Mouse (Mus musculus): ENCODE measurements at regions not wholly inside any gene's neighbourhood (a gene's known extent, or its start where the extent isn't known, plus 50 kb on each side); places are given as distances from the start of the nearest gene placed in this dataset.

- Histone ChIP-seq H3K9ac (replicated peaks; ENCODE audit: low read depth, low read length) (no peak overlapping the region), H3K9me3 (ENCODE audit: control insufficient read depth, low read length) (no peaks in the 10 kb centered on the region), H3K4me3 (ENCODE audit: low read depth, low read length) (no peak overlapping the region), H3K4me2 (ENCODE audit: low read depth, low read length) (no peak overlapping the region), H3K27ac (ENCODE audit: low read depth, low read length) (no peak overlapping the region), H3K36me3 (ENCODE audit: control insufficient read depth, insufficient read depth, low read length) (no peaks in the 10 kb centered on the region), H3K4me1 (ENCODE audit: control insufficient read depth, insufficient read depth, low read length) (no peaks in the 10 kb centered on the region), H3K27me3 (ENCODE audit: control insufficient read depth, insufficient read depth, low read length) (no peaks in the 10 kb centered on the region)
- 89% methylated on average over 1 of the region's 1 CpGs for WGBS
- ATAC-seq (ENCODE audit: low read depth), result no peak
Measured at GRCm38 (mm10) chr3:23127134-23127533, 1050.7 kb downstream of the Tbl1xr1 start.

GRCm38 (mm10) chr3:23135551-23135950, 1059.1 kb downstream of the Tbl1xr1 start:
- H3K4me1 ChIP-seq (ENCODE audit: control insufficient read depth, insufficient read depth, low read length), result no peaks in the 10 kb centered on the region
- no peak overlapping the region for H3K4me3 ChIP-seq (ENCODE audit: low read depth, low read length)
- 67% methylated on average over 1 of the region's 1 CpGs for WGBS
- H3K27ac ChIP-seq (ENCODE audit: low read depth, low read length), result no peak overlapping the region
- no peaks in the 10 kb centered on the region for H3K9me3 ChIP-seq (ENCODE audit: control insufficient read depth, low read length)
- H3K36me3 ChIP-seq (ENCODE audit: control insufficient read depth, insufficient read depth, low read length), result no peaks in the 10 kb centered on the region
- H3K27me3 ChIP-seq (ENCODE audit: control insufficient read depth, insufficient read depth, low read length), result no peaks in the 10 kb centered on the region
- no peak for ATAC-seq (ENCODE audit: low read depth)
- H3K4me2 ChIP-seq (ENCODE audit: low read depth, low read length), result no peak overlapping the region
- H3K9ac ChIP-seq (replicated peaks; ENCODE audit: low read depth, low read length), result no peak overlapping the region

GRCm38 (mm10) chr3:23138932-23139331, 1062.5 kb downstream of the Tbl1xr1 start:
- no peaks in the 10 kb centered on the region for H3K36me3 ChIP-seq (ENCODE audit: control insufficient read depth, insufficient read depth, low read length)
- no peaks in the 10 kb centered on the region for H3K4me1 ChIP-seq (ENCODE audit: control insufficient read depth, insufficient read depth, low read length)
- H3K27ac ChIP-seq (ENCODE audit: low read depth, low read length), result no peak overlapping the region
- no peaks in the 10 kb centered on the region for H3K9me3 ChIP-seq (ENCODE audit: control insufficient read depth, low read length)
- no peak overlapping the region for H3K4me2 ChIP-seq (ENCODE audit: low read depth, low read length)
- no peak overlapping the region for H3K4me3 ChIP-seq (ENCODE audit: low read depth, low read length)
- no peaks in the 10 kb centered on the region for H3K27me3 ChIP-seq (ENCODE audit: control insufficient read depth, insufficient read depth, low read length)
- ATAC-seq (ENCODE audit: low read depth), result no peak
- no peak overlapping the region for H3K9ac ChIP-seq (replicated peaks; ENCODE audit: low read depth, low read length)

GRCm38 (mm10) chr3:23164828-23165450, 1088.5 kb downstream of the Tbl1xr1 start:
- Histone ChIP-seq H3K27ac (ENCODE audit: low read depth, low read length) (no peak overlapping the region), H3K4me2 (ENCODE audit: low read depth, low read length) (no peak overlapping the region), H3K36me3 (ENCODE audit: control insufficient read depth, insufficient read depth, low read length) (no peaks in the 10 kb centered on the region), H3K9ac (replicated peaks; ENCODE audit: low read depth, low read length) (no peak overlapping the region), H3K9me3 (ENCODE audit: control insufficient read depth, low read length) (no peaks in the 10 kb centered on the region), H3K4me1 (ENCODE audit: control insufficient read depth, insufficient read depth, low read length) (no peaks in the 10 kb centered on the region), H3K4me3 (ENCODE audit: low read depth, low read length) (no peak overlapping the region), H3K27me3 (ENCODE audit: control insufficient read depth, insufficient read depth, low read length) (no peaks in the 10 kb centered on the region)
- WGBS, result 45% methylated on average over 3 of the region's 3 CpGs
- peak; percentile 34; the same call in 1 of the 2 replicates for ATAC-seq (ENCODE audit: low read depth)

GRCm38 (mm10) chr3:23183393-23183792, 1106.9 kb downstream of the Tbl1xr1 start:
- ATAC-seq (ENCODE audit: low read depth), result no peak
- Histone ChIP-seq H3K4me2 (ENCODE audit: low read depth, low read length) (no peak overlapping the region), H3K27ac (ENCODE audit: low read depth, low read length) (no peak overlapping the region), H3K4me3 (ENCODE audit: low read depth, low read length) (no peak overlapping the region), H3K36me3 (ENCODE audit: control insufficient read depth, insufficient read depth, low read length) (no peaks in the 10 kb centered on the region), H3K9ac (replicated peaks; ENCODE audit: low read depth, low read length) (no peak overlapping the region), H3K4me1 (ENCODE audit: control insufficient read depth, insufficient read depth, low read length) (no peaks in the 10 kb centered on the region), H3K27me3 (ENCODE audit: control insufficient read depth, insufficient read depth, low read length) (no peaks in the 10 kb centered on the region), H3K9me3 (ENCODE audit: control insufficient read depth, low read length) (no peaks in the 10 kb centered on the region)
- WGBS, result 93% methylated on average over 8 of the region's 8 CpGs

- no peaks in the 10 kb centered on the region for H3K27me3 ChIP-seq (ENCODE audit: control insufficient read depth, insufficient read depth, low read length)
- peak; percentile 83; the same call in 1 of the 2 replicates for ATAC-seq (ENCODE audit: low read depth)
- no peak overlapping the region for H3K9ac ChIP-seq (replicated peaks; ENCODE audit: low read depth, low read length)
- WGBS, result 60% methylated on average over 4 of the region's 4 CpGs
- no peaks in the 10 kb centered on the region for H3K9me3 ChIP-seq (ENCODE audit: control insufficient read depth, low read length)
- H3K4me1 ChIP-seq (ENCODE audit: control insufficient read depth, insufficient read depth, low read length), result no peaks in the 10 kb centered on the region
- no peak overlapping the region for H3K4me2 ChIP-seq (ENCODE audit: low read depth, low read length)
- no peaks in the 10 kb centered on the region for H3K36me3 ChIP-seq (ENCODE audit: control insufficient read depth, insufficient read depth, low read length)
- no peak overlapping the region for H3K27ac ChIP-seq (ENCODE audit: low read depth, low read length)
- no peak overlapping the region for H3K4me3 ChIP-seq (ENCODE audit: low read depth, low read length)
Measured at GRCm38 (mm10) chr3:23188479-23188878, 1112.0 kb downstream of the Tbl1xr1 start.

- Histone ChIP-seq H3K4me3 (ENCODE audit: low read depth, low read length) (no peak overlapping the region), H3K27ac (ENCODE audit: low read depth, low read length) (no peak overlapping the region), H3K4me2 (ENCODE audit: low read depth, low read length) (no peak overlapping the region), H3K4me1 (ENCODE audit: control insufficient read depth, insufficient read depth, low read length) (no peaks in the 10 kb centered on the region), H3K9me3 (ENCODE audit: control insufficient read depth, low read length) (no peaks in the 10 kb centered on the region), H3K36me3 (ENCODE audit: control insufficient read depth, insufficient read depth, low read length) (no peaks in the 10 kb centered on the region), H3K9ac (replicated peaks; ENCODE audit: low read depth, low read length) (no peak overlapping the region), H3K27me3 (ENCODE audit: control insufficient read depth, insufficient read depth, low read length) (no peaks in the 10 kb centered on the region)
- no peak for ATAC-seq (ENCODE audit: low read depth)
- 42% methylated on average over 1 of the region's 1 CpGs for WGBS
Measured at GRCm38 (mm10) chr3:23200056-23200455, 1123.6 kb downstream of the Tbl1xr1 start.

- Histone ChIP-seq H3K27me3 (ENCODE audit: control insufficient read depth, insufficient read depth, low read length) (no peaks in the 10 kb centered on the region), H3K9me3 (ENCODE audit: control insufficient read depth, low read length) (no peaks in the 10 kb centered on the region), H3K4me3 (ENCODE audit: low read depth, low read length) (no peak overlapping the region), H3K4me2 (ENCODE audit: low read depth, low read length) (no peak overlapping the region), H3K27ac (ENCODE audit: low read depth, low read length) (no peak overlapping the region), H3K36me3 (ENCODE audit: control insufficient read depth, insufficient read depth, low read length) (no peaks in the 10 kb centered on the region), H3K9ac (replicated peaks; ENCODE audit: low read depth, low read length) (no peak overlapping the region), H3K4me1 (ENCODE audit: control insufficient read depth, insufficient read depth, low read length) (no peaks in the 10 kb centered on the region)
- ATAC-seq (ENCODE audit: low read depth), result no peak
- 98% methylated on average over 1 of the region's 1 CpGs for WGBS
Measured at GRCm38 (mm10) chr3:23214427-23214826, 1138.0 kb downstream of the Tbl1xr1 start.

GRCm38 (mm10) chr3:23216754-23217153, 1140.3 kb downstream of the Tbl1xr1 start:
- no peaks in the 10 kb centered on the region for H3K9me3 ChIP-seq (ENCODE audit: control insufficient read depth, low read length)
- WGBS, result 89% methylated on average over 1 of the region's 1 CpGs
- H3K4me2 ChIP-seq (ENCODE audit: low read depth, low read length), result no peak overlapping the region
- H3K27ac ChIP-seq (ENCODE audit: low read depth, low read length), result no peak overlapping the region
- no peaks in the 10 kb centered on the region for H3K27me3 ChIP-seq (ENCODE audit: control insufficient read depth, insufficient read depth, low read length)
- no peak for ATAC-seq (ENCODE audit: low read depth)
- H3K9ac ChIP-seq (replicated peaks; ENCODE audit: low read depth, low read length), result no peak overlapping the region
- no peak overlapping the region for H3K4me3 ChIP-seq (ENCODE audit: low read depth, low read length)
- no peaks in the 10 kb centered on the region for H3K4me1 ChIP-seq (ENCODE audit: control insufficient read depth, insufficient read depth, low read length)
- H3K36me3 ChIP-seq (ENCODE audit: control insufficient read depth, insufficient read depth, low read length), result no peaks in the 10 kb centered on the region

Data from neural tube, embryonic 14.5 days (tissue).